In the genomic region with DNA sequence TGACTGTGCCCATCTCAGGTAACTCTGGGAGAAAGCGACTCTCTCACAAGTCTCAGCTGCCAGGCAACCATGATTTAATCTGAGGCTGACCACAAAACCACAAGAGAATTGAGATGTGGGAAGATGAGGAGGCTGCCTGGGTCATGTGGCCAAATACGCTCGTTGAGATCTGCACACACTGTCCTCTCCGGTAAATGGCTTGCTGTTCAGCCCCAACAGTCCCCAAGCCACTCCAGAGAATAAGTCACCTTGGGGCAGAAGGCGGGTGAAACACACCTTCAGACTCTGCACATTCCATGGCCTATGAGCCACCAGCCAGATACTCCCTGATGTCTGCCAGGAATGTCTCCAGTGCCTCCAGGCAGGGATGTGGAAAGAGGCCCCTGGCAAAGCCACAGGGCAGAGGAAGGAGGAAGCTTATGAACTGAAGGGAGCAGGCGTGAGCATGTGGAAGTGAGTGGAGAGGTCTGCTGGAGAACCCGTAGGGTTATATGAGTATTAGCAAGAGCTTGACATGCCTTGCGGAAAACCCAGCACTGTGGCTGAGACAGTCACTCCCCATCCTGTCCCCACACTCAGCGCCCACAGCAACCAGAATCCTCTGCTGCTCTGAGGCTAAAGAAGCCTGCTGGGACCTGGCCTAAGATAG, we compare ENCODE assay signal across 8 mouse cellular contexts.
DNase-seq lines count a peak whose midpoint lies in the region; ATAC-seq lines count a peak whose summit lies in the region.

No protein-coding gene starts in this region.

- H3K27me3 ChIP-seq in liver, embryonic 11.5 days (replicated peaks; ENCODE audit: control insufficient read depth, insufficient read depth, low read length), result no peaks in the 10 kb centered on the region
- no peaks in the 10 kb centered on the region for H3K27me3 ChIP-seq in embryonic facial prominence, embryonic 15.5 days
- H3K27me3 ChIP-seq in intestine, embryonic 16.5 days (replicated peaks; ENCODE audit: control insufficient read depth, insufficient read depth, low read length), result no peaks in the 10 kb centered on the region
- no peaks in the 10 kb centered on the region for H3K27me3 ChIP-seq in lung, embryonic 15.5 days
- no peaks in the 10 kb centered on the region for H3K27me3 ChIP-seq in splenic B cell, adult 2 months (ENCODE audit: control insufficient read depth, insufficient read depth, low read length, poor library complexity, severe bottlenecking)

- H3K4me3 ChIP-seq in liver, embryonic 11.5 days (ENCODE audit: low read depth, low read length), result peak overlapping the region; percentile 28
- peak overlapping the region; percentile 28 for H3K4me3 ChIP-seq in embryonic facial prominence, embryonic 15.5 days (replicated peaks)
- peak overlapping the region; percentile 48 for H3K4me3 ChIP-seq in intestine, embryonic 16.5 days (ENCODE audit: low read length)
- H3K4me3 ChIP-seq in lung, embryonic 15.5 days, result peak overlapping the region; percentile 33

- H3K4me1 ChIP-seq in liver, embryonic 11.5 days (replicated peaks; ENCODE audit: control insufficient read depth, insufficient read depth, low read length), result peaks cover 14% of the 10 kb centered on the region
- H3K4me1 ChIP-seq in embryonic facial prominence, embryonic 15.5 days, result peaks cover 16% of the 10 kb centered on the region
- peaks cover 21% of the 10 kb centered on the region for H3K4me1 ChIP-seq in intestine, embryonic 16.5 days (ENCODE audit: control insufficient read depth, insufficient read depth, low read length)
- peaks cover 38% of the 10 kb centered on the region for H3K4me1 ChIP-seq in lung, embryonic 15.5 days

- no peak for DNase-seq in liver, embryonic 11.5 days (ENCODE audit: low spot score)
- DNase-seq in liver, result no peak
- DNase-seq in splenic B cell, adult 2 months (ENCODE audit: low read depth, low spot score), result peak; percentile 44
- no peak for DNase-seq in left cerebral cortex, postnatal 25 days (ENCODE audit: low spot score in 2 of 2)

- peak overlapping the region; percentile 44 for H3K9ac ChIP-seq in liver, embryonic 11.5 days (ENCODE audit: low read depth, low read length)
- H3K9ac ChIP-seq in embryonic facial prominence, embryonic 15.5 days, result no peak overlapping the region
- peak overlapping the region; percentile 65 for H3K9ac ChIP-seq in intestine, embryonic 16.5 days (ENCODE audit: low read depth, low read length)
- H3K9ac ChIP-seq in lung, embryonic 15.5 days, result peak overlapping the region; percentile 29

- peak overlapping the region; percentile 31 for H3K4me2 ChIP-seq in liver, embryonic 11.5 days
- H3K4me2 ChIP-seq in embryonic facial prominence, embryonic 15.5 days (replicated peaks), result peak overlapping the region; percentile 39
- peak overlapping the region; percentile 44 for H3K4me2 ChIP-seq in intestine, embryonic 16.5 days (ENCODE audit: low read depth, low read length)
- peak overlapping the region; percentile 44 for H3K4me2 ChIP-seq in lung, embryonic 15.5 days

- intact Hi-C loops in left cerebral cortex, postnatal 25 days (cut with DNase I), result loop anchor here (5.0 kb wide), 1 partner anchor 210 kb away; no protein-coding TSS in a partner anchor

- ATAC-seq in liver, embryonic 11.5 days (replicated peaks; ENCODE audit: low FRiP score), result no peak; the same call in 1 of the 2 replicates
- 0 out of 2 replicates have a peak, but pooled peaks have one; percentile 11 for ATAC-seq in embryonic facial prominence, embryonic 15.5 days (ENCODE audit: insufficient number of reproducible peaks, low FRiP score, low TSS enrichment, low read depth)
- ATAC-seq in intestine, embryonic 16.5 days, result peak; percentile 20
- ATAC-seq in lung, embryonic 15.5 days (ENCODE audit: borderline replicate concordance, extremely low read depth, low FRiP score, low TSS enrichment), result no peak
- no peak for ATAC-seq in erythroblast, adult 5-6 weeks (replicated peaks; ENCODE audit: low FRiP score, poor library complexity, severe bottlenecking)

- peak overlapping the region; percentile 59; the same call in 1 of the 2 replicates for H3K27ac ChIP-seq in liver, embryonic 11.5 days (ENCODE audit: low read depth, low read length)
- H3K27ac ChIP-seq in embryonic facial prominence, embryonic 15.5 days (replicated peaks), result peak overlapping the region; percentile 87
- H3K27ac ChIP-seq in intestine, embryonic 16.5 days (ENCODE audit: low read length), result peak overlapping the region; percentile 94
- peak overlapping the region; percentile 94 for H3K27ac ChIP-seq in lung, embryonic 15.5 days

- H3K36me3 ChIP-seq in liver, embryonic 11.5 days (ENCODE audit: control insufficient read depth, insufficient read depth, low read length), result no peaks in the 10 kb centered on the region
- no peaks in the 10 kb centered on the region for H3K36me3 ChIP-seq in embryonic facial prominence, embryonic 15.5 days
- no peaks in the 10 kb centered on the region for H3K36me3 ChIP-seq in intestine, embryonic 16.5 days (ENCODE audit: control insufficient read depth, insufficient read depth, low read length)
- H3K36me3 ChIP-seq in lung, embryonic 15.5 days, result no peaks in the 10 kb centered on the region
- H3K36me3 ChIP-seq in splenic B cell, adult 2 months (ENCODE audit: control insufficient read depth, insufficient read depth, low read length, poor library complexity, severe bottlenecking), result no peaks in the 10 kb centered on the region

- no peaks in the 10 kb centered on the region for H3K9me3 ChIP-seq in liver, embryonic 11.5 days (ENCODE audit: control insufficient read depth, low read length)
- H3K9me3 ChIP-seq in embryonic facial prominence, embryonic 15.5 days (replicated peaks), result no peaks in the 10 kb centered on the region
- H3K9me3 ChIP-seq in intestine, embryonic 16.5 days (ENCODE audit: control insufficient read depth, low read length), result peaks cover 4% of the 10 kb centered on the region; the same call in 1 of the 2 replicates
- no peaks in the 10 kb centered on the region for H3K9me3 ChIP-seq in lung, embryonic 15.5 days

- 40% methylated on average over 9 of the region's 9 CpGs for WGBS in liver, embryonic 11.5 days
- WGBS in embryonic facial prominence, embryonic 15.5 days, result 44% methylated on average over 9 of the region's 9 CpGs
- 45% methylated on average over 9 of the region's 9 CpGs for WGBS in intestine, embryonic 16.5 days
- 37% methylated on average over 9 of the region's 9 CpGs for WGBS in lung, embryonic 15.5 days

Comparison
In these comparisons a context has a peak if more than half of its experiments do, and no peak if none do; other contexts are left out.
1. ATAC-seq: peak in embryonic facial prominence, embryonic 15.5 days (single experiment) and intestine, embryonic 16.5 days (single experiment); none in liver, embryonic 11.5 days (single experiment), lung, embryonic 15.5 days (single experiment) and erythroblast, adult 5-6 weeks (single experiment).
2. Peak in every context shown above with its lines, with median percentiles within 50 percentile points of each other: H3K27ac ChIP-seq, H3K4me2 ChIP-seq and H3K4me3 ChIP-seq.